Mouse (Mus musculus): ENCODE measurements around the gene Btbd35f2.
"Not testable (repeated sequence)": the region's sequence is repeated elsewhere in the genome, so short reads cannot be mapped to it uniquely, and the experiment has no call there.

The Btbd35f2 gene

DNA sequence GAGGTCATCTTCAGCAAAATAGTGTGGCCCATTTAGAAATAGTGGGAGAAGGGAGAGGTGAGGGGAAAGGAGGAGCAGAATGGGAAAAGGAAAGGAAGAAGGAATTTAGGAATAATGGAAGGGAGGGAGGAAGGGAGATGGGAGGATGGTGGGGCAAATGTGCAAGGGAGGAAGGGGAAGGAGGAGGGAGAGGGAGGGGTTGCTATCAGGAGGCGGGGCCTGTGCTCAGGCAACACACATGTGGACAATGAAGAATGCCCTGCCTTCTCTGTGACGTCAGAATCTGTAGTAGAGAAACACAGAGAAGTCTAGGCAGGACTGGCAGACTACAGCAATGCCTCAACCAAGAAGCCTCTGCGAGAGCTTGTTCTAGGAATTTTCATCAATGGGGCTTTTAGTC, at the start of gene Btbd35f2:
Gene Btbd35f2, plus strand, starts transcription at position 301 of the 400 bp plus-strand sequence.
- DNase-seq (ENCODE audit: low spot score), result not testable (repeated sequence)
